Mouse (Mus musculus) inflammation-experienced regulatory T-cells (primary cell): ENCODE results near the gene Galnt3. TPM values are rescaled to one million over a fixed set of nuclear protein-coding genes. Genes with fewer than 3 reads are reported as not detected.

Experiments
- polyA plus RNA-seq, 2 experiments: library from polyadenylated mRNA; unstranded; fragments of 100-300 nt; shearing (Covaris generic); gene quantifications; one replicate each; pipeline ENCODE4 v1.2.1; 2017

Gene Galnt3
- polyA plus RNA-seq, result 1 to 10 TPM; 2.4 to 2.7 TPM

DNA sequence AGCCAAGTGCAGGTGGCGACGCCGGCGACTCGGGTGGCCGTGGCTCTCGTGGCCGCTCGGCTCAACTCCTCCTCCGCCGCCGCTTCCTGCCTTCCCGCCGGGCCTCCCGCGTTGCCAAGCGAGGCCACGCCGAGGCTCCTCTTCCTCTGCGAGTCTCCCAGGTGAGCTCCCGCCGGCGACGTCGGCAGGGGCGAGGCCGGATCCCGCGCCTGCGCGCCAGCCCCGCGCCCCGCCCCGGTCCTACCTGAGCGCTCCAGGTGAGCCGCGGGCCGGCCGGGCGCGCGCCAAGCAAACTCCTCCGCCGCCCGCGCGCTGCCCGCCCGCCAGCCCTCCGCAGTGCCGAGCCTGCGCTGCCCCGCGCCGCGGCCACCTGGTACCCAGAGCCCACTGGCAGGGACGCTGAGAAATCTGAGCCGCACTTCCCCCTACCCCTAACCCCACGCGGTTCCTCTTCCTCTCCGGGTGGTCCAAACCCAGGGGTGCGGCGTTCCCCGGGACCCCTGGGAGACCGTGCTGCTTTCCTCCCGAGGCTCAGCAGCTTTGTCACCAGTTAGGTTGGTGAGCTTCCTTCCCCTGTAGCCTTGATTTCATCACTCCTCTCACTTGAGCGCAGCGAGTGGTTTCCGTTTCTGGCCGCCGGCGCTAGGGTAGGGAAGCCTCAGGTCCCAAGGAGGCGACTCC lies at the start of gene Galnt3:
Galnt3 (minus strand) TSS at position 404 of the 681 bp plus-strand sequence.

Other genes with a start within 250 kb of the Galnt3 start
- 1 to 10 TPM; 6.2 to 7.0 TPM for gene Ttc21b, start 131.6 kb upstream of the Galnt3 start, polyA plus RNA-seq